Mouse (Mus musculus): Measurements from ENCODE around the gene Dusp15.

Dusp15 gene

GRCm38 (mm10) chr2:152931456-152932160 lies 19.9 kb downstream of the Dusp15 start:
- no peak for DNase-seq (ENCODE audit: low spot score)

- DNase-seq (ENCODE audit: low spot score): no peak
Observed at GRCm38 (mm10) chr2:152930276-152930675, 21.2 kb downstream of the Dusp15 start.

- DNase-seq (ENCODE audit: low spot score): no peak
Observed at GRCm38 (mm10) chr2:152928988-152929370, 22.5 kb downstream of the Dusp15 start.

- DNase-seq (ENCODE audit: low spot score): no peak
Observed at GRCm38 (mm10) chr2:152928219-152928987, 23.1 kb downstream of the Dusp15 start.

- no peak for DNase-seq (ENCODE audit: low spot score)
Observed at GRCm38 (mm10) chr2:152927371-152927770, 24.1 kb downstream of the Dusp15 start.

GRCm38 (mm10) chr2:152926896-152927295 lies 24.6 kb downstream of the Dusp15 start:
- no peak for DNase-seq (ENCODE audit: low spot score)

GRCm38 (mm10) chr2:152925189-152925872 lies 26.2 kb downstream of the Dusp15 start:
- no peak for DNase-seq (ENCODE audit: low spot score)

GRCm38 (mm10) chr2:152924543-152924942 lies 27.0 kb downstream of the Dusp15 start:
- DNase-seq (ENCODE audit: low spot score): no peak

GRCm38 (mm10) chr2:152924128-152924527 lies 27.4 kb downstream of the Dusp15 start:
- DNase-seq (ENCODE audit: low spot score): no peak

GRCm38 (mm10) chr2:152923621-152924020 lies 27.9 kb downstream of the Dusp15 start:
- DNase-seq (ENCODE audit: low spot score): no peak

GRCm38 (mm10) chr2:152922376-152922775 lies 29.1 kb downstream of the Dusp15 start:
- DNase-seq (ENCODE audit: low spot score): no peak

- DNase-seq (ENCODE audit: low spot score): no peak
Observed at GRCm38 (mm10) chr2:152917671-152918070, 33.8 kb downstream of the Dusp15 start.

GRCm38 (mm10) chr2:152916111-152916510 lies 35.4 kb downstream of the Dusp15 start:
- no peak for DNase-seq (ENCODE audit: low spot score)

- no peak for DNase-seq (ENCODE audit: low spot score)
Observed at GRCm38 (mm10) chr2:152915453-152915852, 36.0 kb downstream of the Dusp15 start.

GRCm38 (mm10) chr2:152914310-152915120 lies 37.0 kb downstream of the Dusp15 start:
- DNase-seq (ENCODE audit: low spot score): peak; percentile 85

- DNase-seq (ENCODE audit: low spot score): no peak
Observed at GRCm38 (mm10) chr2:152913471-152913870, 38.0 kb downstream of the Dusp15 start.

- no peak for DNase-seq (ENCODE audit: low spot score)
Observed at GRCm38 (mm10) chr2:152911432-152911831, 40.1 kb downstream of the Dusp15 start.

GRCm38 (mm10) chr2:152911031-152911430 lies 40.5 kb downstream of the Dusp15 start, which contains the start of gene Mylk2:
Gene Mylk2 (plus strand): TSS chr2:152911352.
- no peak for DNase-seq (ENCODE audit: low spot score)

GRCm38 (mm10) chr2:152909848-152910247 lies 41.6 kb downstream of the Dusp15 start:
- DNase-seq (ENCODE audit: low spot score): no peak

GRCm38 (mm10) chr2:152907114-152907943 lies 44.2 kb downstream of the Dusp15 start:
- no peak for DNase-seq (ENCODE audit: low spot score)
